Mouse (Mus musculus) bone marrow macrophage, adult 2 months (primary cell): ENCODE data around the gene Chchd1.

Experiments
- CTCF ChIP-seq: IDR thresholded peaks from 2 replicates; pipeline ENCODE4 v1.5.1; 2012; ENCODE audit warnings: low read depth, mild to moderate bottlenecking, low read length, moderate library complexity
- POLR2A ChIP-seq: IDR thresholded peaks from 2 replicates; pipeline ENCODE4 v1.6.1; 2012; ENCODE audit warnings: mild to moderate bottlenecking, low read depth, low read length, borderline replicate concordance

DNA sequence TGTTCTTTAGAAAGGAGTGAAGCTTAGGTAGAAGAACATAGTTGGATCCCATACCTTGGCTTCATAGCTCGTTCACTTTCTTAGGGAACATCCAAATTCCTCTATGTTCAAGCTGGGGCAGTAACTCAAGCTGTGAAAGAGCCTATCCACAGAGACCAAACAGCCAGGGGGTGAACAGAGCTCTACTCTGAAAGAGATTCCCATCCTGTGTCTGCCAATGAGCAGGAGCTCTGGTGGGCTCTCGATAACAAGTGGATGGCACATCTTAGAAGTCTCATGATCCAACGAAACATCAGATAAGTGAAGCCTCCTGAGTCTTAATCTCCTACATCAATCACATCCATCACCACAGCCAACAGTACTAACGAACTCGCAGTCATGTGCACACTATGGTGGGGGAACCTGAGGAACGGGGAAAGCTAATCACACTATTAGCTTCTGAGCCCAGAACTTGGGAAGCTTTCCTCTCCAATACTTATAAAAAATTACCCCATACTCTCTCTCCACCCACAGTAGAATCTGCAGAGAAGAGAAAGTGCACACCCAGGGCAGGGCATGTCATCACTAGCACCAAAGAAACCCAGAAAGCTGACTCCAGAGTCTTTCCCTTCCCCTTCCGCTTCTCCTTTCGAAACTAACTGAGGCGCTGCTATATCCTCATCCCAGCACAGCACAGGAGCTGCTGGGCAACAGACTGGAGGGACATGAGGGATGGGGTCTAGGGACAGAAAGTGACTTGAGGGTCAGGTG lies 28.2 kb downstream of the Chchd1 start:
- no peak for TF ChIP-seq POLR2A
- no peak for TF ChIP-seq CTCF
